Mouse (Mus musculus) heart, embryonic 14.5 days (tissue): ENCODE measurements at regions not wholly inside any gene's neighbourhood (a gene's known extent, or its start where the extent isn't known, plus 50 kb on each side); places are given as distances from the start of the nearest gene placed in this dataset.

Experiments used
- ATAC-seq: fragments of 200-750 bp; cut with Nextera tagmentation; 2 replicates; pipeline ENCODE4 v1.8.0; 2017; ENCODE audit warnings: low read depth, moderate TSS enrichment; ENCODE audit not compliant: insufficient number of reproducible peaks, insufficient read depth, low FRiP score
- H3K27ac ChIP-seq, 2 experiments: fragments of 200-500 bp in 1 of 2; fragments of 300-500 bp in 1 of 2; sonication (generic) in 1 of 2; replicated peaks in 1 of 2; 2 replicates each; pipeline ENCODE4 v1.5.1; 2012 to 2014; ENCODE audit warnings: low read depth in 2 of 2, low read length in 2 of 2, control low read depth in 1 of 2, mild to moderate bottlenecking in 1 of 2, mixed read lengths in 1 of 2; ENCODE audit not compliant: control insufficient read depth in 1 of 2, insufficient read depth in 1 of 2
- H3K27me3 ChIP-seq: fragments of 300-500 bp; sonication (generic); 2 replicates; pipeline ENCODE4 v1.6.1; 2014; ENCODE audit warnings: mild to moderate bottlenecking, low read length, control low read depth; ENCODE audit not compliant: control insufficient read depth, insufficient read depth
- H3K36me3 ChIP-seq: fragments of 300-500 bp; sonication (generic); 2 replicates; pipeline ENCODE4 v1.6.1; 2014; ENCODE audit warnings: mild to moderate bottlenecking, control low read depth, low read length, mixed read lengths; ENCODE audit not compliant: control insufficient read depth, insufficient read depth
- H3K4me1 ChIP-seq, 2 experiments: fragments of 200-500 bp in 1 of 2; fragments of 300-500 bp in 1 of 2; sonication (generic) in 1 of 2; 2 replicates each; pipeline ENCODE4 v1.6.1; 2012 to 2014; ENCODE audit warnings: low read length in 2 of 2, control low read depth in 1 of 2, mixed read lengths in 1 of 2; ENCODE audit not compliant: control insufficient read depth in 2 of 2, insufficient read depth in 2 of 2
- H3K4me2 ChIP-seq: fragments of 300-500 bp; sonication (generic); 2 replicates; pipeline ENCODE4 v1.6.1; 2014; ENCODE audit warnings: mild to moderate bottlenecking, low read length
- H3K4me3 ChIP-seq, 2 experiments: fragments of 200-500 bp in 1 of 2; fragments of 300-500 bp in 1 of 2; sonication (generic) in 1 of 2; 2 replicates each; pipeline ENCODE4 v1.5.1; 2012 to 2014; ENCODE audit warnings: low read length in 2 of 2, mild to moderate bottlenecking in 2 of 2, control low read depth in 1 of 2, low read depth in 1 of 2, moderate library complexity in 1 of 2; ENCODE audit not compliant: control insufficient read depth in 1 of 2, insufficient read depth in 1 of 2
- H3K9ac ChIP-seq: fragments of 300-500 bp; sonication (generic); 2 replicates; pipeline ENCODE4 v1.6.1; 2014; ENCODE audit warnings: mild to moderate bottlenecking, low read length
- H3K9me3 ChIP-seq: fragments of 300-500 bp; sonication (generic); 2 replicates; pipeline ENCODE4 v1.6.1; 2016; ENCODE audit warnings: low read length, control low read depth; ENCODE audit not compliant: control insufficient read depth
- WGBS: fragments of 180-500 bp; shearing (Covaris S2); extraction: QIAGEN DNeasy Blood & Tissue Kit; methylation state at CpG from one replicate; pipeline ENCODE4 v1.1.7; 2014; 5-methylcytosine and 5-hydroxymethylcytosine counted together

GRCm38 (mm10) chr13:60466553-60467313 is 135.0 kb upstream of the Dapk1 start:
- no peak overlapping the region for H3K4me3 ChIP-seq
- no peak overlapping the region for H3K4me2 ChIP-seq
- no peak overlapping the region for H3K27ac ChIP-seq
- 79% methylated on average over 5 of the region's 5 CpGs for WGBS
- ATAC-seq: no peak
- H3K9me3 ChIP-seq: no peaks in the 10 kb centered on the region
- H3K4me1 ChIP-seq: peaks cover 0 to 2% of the 10 kb centered on the region in 2 experiments; a peak in 1 of 4 replicates
- no peak overlapping the region for H3K9ac ChIP-seq
- no peaks in the 10 kb centered on the region for H3K27me3 ChIP-seq
- no peaks in the 10 kb centered on the region for H3K36me3 ChIP-seq

- Histone ChIP-seq H3K9ac (no peak overlapping the region), H3K4me1 (peaks cover 0 to 2% of the 10 kb centered on the region in 2 experiments; a peak in 1 of 4 replicates), H3K27me3 (no peaks in the 10 kb centered on the region), H3K4me2 (no peak overlapping the region), H3K9me3 (no peaks in the 10 kb centered on the region), H3K4me3 (no peak overlapping the region), H3K36me3 (no peaks in the 10 kb centered on the region), H3K27ac (no peak overlapping the region)
- 25% methylated on average over 11 of the region's 11 CpGs for WGBS
- ATAC-seq: no peak
These were observed 133.7 kb upstream of the Dapk1 start for GRCm38 (mm10) chr13:60467821-60468579.

- Histone ChIP-seq H3K27ac (no peak overlapping the region), H3K36me3 (no peaks in the 10 kb centered on the region), H3K4me1 (peaks cover 0 to 2% of the 10 kb centered on the region in 2 experiments; a peak in 1 of 4 replicates), H3K9me3 (no peaks in the 10 kb centered on the region), H3K27me3 (no peaks in the 10 kb centered on the region), H3K9ac (no peak overlapping the region), H3K4me3 (no peak overlapping the region), H3K4me2 (no peak overlapping the region)
- no peak for ATAC-seq
- WGBS: 64% methylated on average over 17 of the region's 17 CpGs
These were observed 131.0 kb upstream of the Dapk1 start for GRCm38 (mm10) chr13:60470426-60471398.

- Histone ChIP-seq H3K9me3 (no peaks in the 10 kb centered on the region), H3K4me1 (peaks cover 0 to 2% of the 10 kb centered on the region in 2 experiments; a peak in 1 of 4 replicates), H3K27ac (no peak overlapping the region), H3K36me3 (no peaks in the 10 kb centered on the region), H3K27me3 (no peaks in the 10 kb centered on the region; the same call in 1 of the 2 replicates), H3K4me3 (no peak overlapping the region), H3K4me2 (no peak overlapping the region), H3K9ac (no peak overlapping the region)
- 80% methylated on average over 5 of the region's 5 CpGs for WGBS
- ATAC-seq: no peak
These were observed 130.1 kb upstream of the Dapk1 start for GRCm38 (mm10) chr13:60471602-60472001.

DNA sequence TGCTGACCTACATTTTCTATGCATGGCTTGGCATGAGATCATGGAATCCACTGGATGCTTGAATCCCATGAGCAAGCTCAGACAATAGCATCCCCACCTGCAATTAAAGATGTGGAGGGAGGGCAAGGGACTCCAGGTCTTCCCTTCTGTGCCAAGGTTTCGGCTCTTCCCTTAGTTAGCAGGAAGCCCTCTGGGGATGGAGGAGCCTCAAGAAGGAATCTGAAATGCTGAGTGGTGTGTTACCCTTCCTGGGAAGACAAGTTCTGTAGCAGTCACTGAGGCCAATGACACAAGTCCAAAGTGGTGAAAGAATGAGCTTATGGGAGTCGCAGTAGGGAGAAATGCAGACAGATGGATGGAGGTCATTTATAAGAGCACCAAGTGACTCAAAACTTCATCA is 125.4 kb upstream of the Dapk1 start:
- H3K9ac ChIP-seq: no peak overlapping the region
- peaks cover 6 to 18% of the 10 kb centered on the region in 2 experiments for H3K4me1 ChIP-seq
- 87% methylated on average over 2 of the region's 2 CpGs for WGBS
- H3K4me3 ChIP-seq: no peak overlapping the region
- H3K27ac ChIP-seq: no peak overlapping the region
- no peaks in the 10 kb centered on the region for H3K36me3 ChIP-seq
- no peaks in the 10 kb centered on the region for H3K9me3 ChIP-seq
- H3K4me2 ChIP-seq: no peak overlapping the region
- no peak for ATAC-seq
- no peaks in the 10 kb centered on the region; the same call in 1 of the 2 replicates for H3K27me3 ChIP-seq

DNA sequence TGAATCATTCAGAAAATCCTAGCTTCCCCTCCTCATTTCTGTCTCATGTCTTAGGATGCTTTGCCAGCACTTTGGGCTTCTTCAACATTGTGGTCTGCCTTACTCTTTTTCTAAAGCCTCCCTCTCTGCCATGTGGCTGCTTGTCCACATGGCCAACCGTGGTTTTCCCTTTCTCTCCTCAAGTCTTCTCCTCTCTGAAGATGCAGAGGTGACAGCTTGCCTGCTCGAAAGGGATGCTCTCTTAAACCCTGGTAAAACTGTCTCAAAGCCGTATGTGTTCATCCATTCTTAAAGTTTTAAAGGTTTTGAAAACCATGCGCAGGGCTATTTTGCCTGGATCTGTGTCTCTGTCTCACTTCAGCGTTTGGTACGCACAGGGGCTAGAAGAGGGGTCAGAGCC is 123.4 kb upstream of the Dapk1 start:
- H3K27me3 ChIP-seq: no peaks in the 10 kb centered on the region; the same call in 1 of the 2 replicates
- peaks cover 6 to 18% of the 10 kb centered on the region in 2 experiments for H3K4me1 ChIP-seq
- H3K9ac ChIP-seq: no peak overlapping the region
- no peak overlapping the region for H3K27ac ChIP-seq
- H3K4me2 ChIP-seq: no peak overlapping the region
- no peaks in the 10 kb centered on the region for H3K9me3 ChIP-seq
- no peak overlapping the region for H3K4me3 ChIP-seq
- no peaks in the 10 kb centered on the region for H3K36me3 ChIP-seq
- no peak for ATAC-seq
- WGBS: 71% methylated on average over 6 of the region's 6 CpGs
